Mouse (Mus musculus): ENCODE data around the gene Zfp30. TPM values are rescaled to one million over a fixed set of nuclear protein-coding genes. Genes with fewer than 3 reads are reported as not detected.

Gene Zfp30
- polyA plus RNA-seq, 1 experiment from 2014 or later, result 7.5 TPM

GRCm38 (mm10) chr7:29792906-29793305 lies 9.1 kb downstream of the Zfp30 start:
- DNase-seq (ENCODE audit: low spot score) (no peak), ATAC-seq (replicated peaks; ENCODE audit: low FRiP score, low read depth) (no peak)
- no peak overlapping the region for H3K4me3 ChIP-seq (replicated peaks; ENCODE audit: low read depth, low read length)
- H3K9me3 ChIP-seq (replicated peaks; ENCODE audit: low read length), result no peaks in the 10 kb centered on the region
- peaks cover 41% of the 10 kb centered on the region for H3K36me3 ChIP-seq (ENCODE audit: insufficient read depth, low read length)
- H3K27me3 ChIP-seq (ENCODE audit: insufficient read depth, low read length), result no peaks in the 10 kb centered on the region
- no peak overlapping the region for H3K27ac ChIP-seq
- no peak overlapping the region for H3K4me2 ChIP-seq (ENCODE audit: low read length)
- 47% methylated on average over 27 of the region's 27 CpGs for WGBS
- TF ChIP-seq CTCF (IDR thresholded peaks at IDR 0.05; ENCODE audit: low read depth), result no peak
- no peaks in the 10 kb centered on the region for H3K4me1 ChIP-seq (replicated peaks; ENCODE audit: insufficient read depth, low read length)
- H3K9ac ChIP-seq (ENCODE audit: low read depth, low read length), result no peak overlapping the region

- H3K9ac ChIP-seq (ENCODE audit: low read depth, low read length), result no peak overlapping the region
- H3K27me3 ChIP-seq (ENCODE audit: insufficient read depth, low read length), result no peaks in the 10 kb centered on the region
- H3K9me3 ChIP-seq (replicated peaks; ENCODE audit: low read length), result no peaks in the 10 kb centered on the region
- no peak for ATAC-seq (replicated peaks; ENCODE audit: low FRiP score, low read depth)
- DNase-seq (ENCODE audit: low spot score), result no peak
- no peak overlapping the region for H3K27ac ChIP-seq
- WGBS, result 79% methylated on average over 5 of the region's 5 CpGs
- H3K4me1 ChIP-seq (replicated peaks; ENCODE audit: insufficient read depth, low read length), result no peaks in the 10 kb centered on the region
- H3K4me3 ChIP-seq (replicated peaks; ENCODE audit: low read depth, low read length), result no peak overlapping the region
- no peak for TF ChIP-seq CTCF (IDR thresholded peaks at IDR 0.05; ENCODE audit: low read depth)
- H3K4me2 ChIP-seq (ENCODE audit: low read length), result no peak overlapping the region
- H3K36me3 ChIP-seq (ENCODE audit: insufficient read depth, low read length), result no peaks in the 10 kb centered on the region
Observed at GRCm38 (mm10) chr7:29807046-29807445, 23.2 kb downstream of the Zfp30 start.

- no peak overlapping the region for H3K27ac ChIP-seq
- no peak overlapping the region for H3K9ac ChIP-seq (ENCODE audit: low read depth, low read length)
- no peaks in the 10 kb centered on the region for H3K9me3 ChIP-seq (replicated peaks; ENCODE audit: low read length)
- DNase-seq (ENCODE audit: low spot score) (no peak), ATAC-seq (replicated peaks; ENCODE audit: low FRiP score, low read depth) (no peak)
- no peak overlapping the region for H3K4me2 ChIP-seq (ENCODE audit: low read length)
- 95% methylated on average over 1 of the region's 1 CpGs for WGBS
- H3K4me3 ChIP-seq (replicated peaks; ENCODE audit: low read depth, low read length), result no peak overlapping the region
- peaks cover 4% of the 10 kb centered on the region; the same call in 1 of the 2 replicates for H3K4me1 ChIP-seq (replicated peaks; ENCODE audit: insufficient read depth, low read length)
- no peaks in the 10 kb centered on the region for H3K36me3 ChIP-seq (ENCODE audit: insufficient read depth, low read length)
- no peaks in the 10 kb centered on the region for H3K27me3 ChIP-seq (ENCODE audit: insufficient read depth, low read length)
- TF ChIP-seq CTCF (IDR thresholded peaks at IDR 0.05; ENCODE audit: low read depth), result no peak
Observed at GRCm38 (mm10) chr7:29812244-29812643, 28.4 kb downstream of the Zfp30 start.

GRCm38 (mm10) chr7:29814381-29814780 lies 30.6 kb downstream of the Zfp30 start:
- 97% methylated on average over 2 of the region's 2 CpGs for WGBS

DNA sequence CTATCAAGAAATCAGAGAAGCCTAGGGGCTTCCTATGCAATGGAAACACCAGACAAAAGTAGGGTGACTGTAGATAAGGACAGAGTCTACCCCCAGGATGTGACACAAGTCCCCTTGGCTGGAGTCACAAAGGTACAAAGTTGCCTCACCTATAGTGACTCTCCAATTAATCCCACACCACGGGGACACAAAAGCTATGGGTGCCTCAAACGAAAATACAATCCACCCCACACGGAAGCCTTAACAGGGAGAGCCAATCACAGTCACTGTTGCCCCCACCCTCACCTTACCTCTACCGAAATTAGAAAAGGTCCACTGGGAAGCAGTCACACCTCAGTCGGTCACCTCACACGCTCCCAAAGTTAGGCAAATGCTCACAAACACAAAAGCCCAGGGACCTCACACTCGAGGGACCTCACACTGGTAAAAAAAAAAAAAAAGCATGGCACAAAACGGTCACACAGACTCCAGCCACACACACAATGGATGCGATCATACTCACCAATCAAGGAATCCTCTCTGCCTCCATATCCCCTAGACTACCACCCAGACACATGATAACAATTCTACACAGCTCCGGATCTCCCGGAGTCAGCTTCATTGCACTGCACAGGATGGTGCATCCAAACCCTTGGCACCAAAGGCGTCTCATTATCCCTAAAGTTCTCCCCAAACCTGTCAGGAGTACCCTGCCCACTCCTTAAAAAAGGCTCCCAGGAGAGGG lies 31.4 kb downstream of the Zfp30 start:
- TF ChIP-seq CTCF (IDR thresholded peaks at IDR 0.05; ENCODE audit: low read depth), result no peak
- H3K4me2 ChIP-seq (ENCODE audit: low read length), result peak overlapping the region; percentile 91
- 2% methylated on average over 12 of the region's 12 CpGs for WGBS
- no peak overlapping the region for H3K27ac ChIP-seq
- H3K9ac ChIP-seq (ENCODE audit: low read depth, low read length), result peak overlapping the region; percentile 60
- no peaks in the 10 kb centered on the region for H3K27me3 ChIP-seq (ENCODE audit: insufficient read depth, low read length)
- peak overlapping the region; percentile 64 for H3K4me3 ChIP-seq (replicated peaks; ENCODE audit: low read depth, low read length)
- DNase-seq (ENCODE audit: low spot score) (peak; percentile 12), ATAC-seq (replicated peaks; ENCODE audit: low FRiP score, low read depth) (peak; percentile 14; the same call in 1 of the 2 replicates)
- H3K4me1 ChIP-seq (replicated peaks; ENCODE audit: insufficient read depth, low read length), result peaks cover 8% of the 10 kb centered on the region; the same call in 1 of the 2 replicates
- H3K36me3 ChIP-seq (ENCODE audit: insufficient read depth, low read length), result no peaks in the 10 kb centered on the region
- no peaks in the 10 kb centered on the region for H3K9me3 ChIP-seq (replicated peaks; ENCODE audit: low read length)

More at GRCm38 (mm10) chr7:29814381-29814780, 30.6 kb downstream of the Zfp30 start:
- H3K9me3 ChIP-seq (replicated peaks; ENCODE audit: low read length), result no peaks in the 10 kb centered on the region
- ATAC-seq (replicated peaks; ENCODE audit: low FRiP score, low read depth), result no peak
- no peak overlapping the region for H3K4me2 ChIP-seq (ENCODE audit: low read length)
- no peak overlapping the region for H3K27ac ChIP-seq
- no peaks in the 10 kb centered on the region for H3K27me3 ChIP-seq (ENCODE audit: insufficient read depth, low read length)
- TF ChIP-seq CTCF (IDR thresholded peaks at IDR 0.05; ENCODE audit: low read depth), result no peak
- no peaks in the 10 kb centered on the region for H3K36me3 ChIP-seq (ENCODE audit: insufficient read depth, low read length)
- no peak overlapping the region for H3K9ac ChIP-seq (ENCODE audit: low read depth, low read length)
- H3K4me1 ChIP-seq (replicated peaks; ENCODE audit: insufficient read depth, low read length), result peaks cover 6% of the 10 kb centered on the region; the same call in 1 of the 2 replicates
- H3K4me3 ChIP-seq (replicated peaks; ENCODE audit: low read depth, low read length), result no peak overlapping the region
- no peak for DNase-seq (ENCODE audit: low spot score)

DNA sequence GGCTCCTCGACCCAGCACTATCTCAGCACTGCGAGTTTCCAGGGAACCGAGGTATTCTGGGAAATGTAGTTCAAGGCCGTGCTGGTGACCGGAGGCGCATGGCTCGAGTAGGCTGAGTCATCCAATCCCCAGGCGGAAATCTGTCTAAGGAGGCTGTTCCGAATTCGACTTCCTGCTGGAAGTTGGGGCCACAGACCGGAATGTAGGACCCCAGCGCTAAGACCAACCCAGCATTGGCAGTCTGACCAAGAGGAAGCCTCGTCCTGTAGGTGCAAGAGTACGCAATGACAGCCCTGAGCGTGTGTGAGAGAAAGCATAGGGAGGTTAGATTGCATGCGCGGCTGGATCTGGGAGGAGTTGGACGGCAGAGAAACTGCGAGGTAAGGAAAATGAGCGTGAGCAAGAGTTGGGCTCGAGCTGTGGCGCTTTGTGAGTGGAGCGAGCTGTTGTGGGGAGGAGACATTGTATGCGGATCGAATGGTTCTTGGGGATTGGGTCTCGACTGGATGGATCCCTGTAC lies 32.2 kb downstream of the Zfp30 start, which contains the start of gene Zfp790:
TSS of gene Zfp790 (plus strand) at position 205 of the 520 bp plus-strand sequence.
- H3K27ac ChIP-seq, result peak within 1 kb of the TSS; percentile 89
- ATAC-seq (replicated peaks; ENCODE audit: low FRiP score, low read depth), result peak; percentile 96

More for the DNA sequence above, 32.2 kb downstream of the Zfp30 start, which contains the start of gene Zfp790:
- peaks cover 8% of the 10 kb centered on the region; the same call in 1 of the 2 replicates for H3K4me1 ChIP-seq (replicated peaks; ENCODE audit: insufficient read depth, low read length)
- DNase-seq (ENCODE audit: low spot score), result peak; percentile 99
- WGBS, result under 1% methylated on average over 26 of the region's 26 CpGs
- H3K4me3 ChIP-seq (replicated peaks; ENCODE audit: low read depth, low read length), result peak within 1 kb of the TSS; percentile 64
- H3K27me3 ChIP-seq (ENCODE audit: insufficient read depth, low read length), result no peaks in the 10 kb centered on the region
- no peaks in the 10 kb centered on the region for H3K9me3 ChIP-seq (replicated peaks; ENCODE audit: low read length)
- H3K9ac ChIP-seq (ENCODE audit: low read depth, low read length), result peak within 1 kb of the TSS; percentile 60
- peak within 1 kb of the TSS; percentile 91 for H3K4me2 ChIP-seq (ENCODE audit: low read length)
- TF ChIP-seq CTCF (IDR thresholded peaks at IDR 0.05; ENCODE audit: low read depth), result no peak
- no peaks in the 10 kb centered on the region for H3K36me3 ChIP-seq (ENCODE audit: insufficient read depth, low read length)
